Mouse (Mus musculus) stomach, postnatal 0 days (tissue): ENCODE results near the gene Fgfr1op2. TPM values are rescaled to one million over a fixed set of nuclear protein-coding genes. Genes with fewer than 3 reads are reported as not detected.
A peak's percentile ranks its signal among the peaks of the same experiment; 100 is the strongest.

ENCODE experiments used
- ATAC-seq: fragments of 200-750 bp; cut with Nextera tagmentation; 2 replicates; pipeline ENCODE4 v1.8.0; 2017; ENCODE audit not compliant: low FRiP score, low TSS enrichment
- DNase-seq: peaks from one replicate; pipeline ENCODE4 v3.0.0-alpha.2; 2016; ENCODE audit warnings: low spot score
- H3K27ac ChIP-seq: fragments of 300-500 bp; sonication (generic); replicated peaks from 2 replicates; pipeline ENCODE4 v1.5.1; 2014; ENCODE audit warnings: mild to moderate bottlenecking, control low read depth
- H3K27me3 ChIP-seq: fragments of 300-500 bp; sonication (generic); 2 replicates; pipeline ENCODE4 v1.6.1; 2014; ENCODE audit warnings: low read length; ENCODE audit not compliant: control insufficient read depth, insufficient read depth
- H3K36me3 ChIP-seq: fragments of 300-500 bp; sonication (generic); 2 replicates; pipeline ENCODE4 v1.6.1; 2014; ENCODE audit warnings: low read length, mixed read lengths; ENCODE audit not compliant: control insufficient read depth, insufficient read depth
- H3K4me1 ChIP-seq: fragments of 300-500 bp; sonication (generic); replicated peaks from 2 replicates; pipeline ENCODE4 v1.6.1; 2014; ENCODE audit warnings: antibody characterized with exemption; ENCODE audit not compliant: control insufficient read depth, insufficient read depth
- H3K4me2 ChIP-seq: fragments of 300-500 bp; sonication (generic); replicated peaks from 2 replicates; pipeline ENCODE4 v1.6.1; 2014; ENCODE audit warnings: low read depth, mild to moderate bottlenecking, control low read depth, moderate library complexity
- H3K4me3 ChIP-seq: fragments of 300-500 bp; sonication (generic); 2 replicates; pipeline ENCODE4 v1.5.1; 2014; ENCODE audit warnings: low read depth, low read length, control low read depth
- H3K9ac ChIP-seq: fragments of 300-500 bp; sonication (generic); 2 replicates; pipeline ENCODE4 v1.6.1; 2014; ENCODE audit warnings: mild to moderate bottlenecking, low read length, control low read depth, mixed read lengths
- H3K9me3 ChIP-seq: fragments of 300-500 bp; sonication (generic); 2 replicates; pipeline ENCODE4 v1.6.1; 2016; ENCODE audit warnings: low read length; ENCODE audit not compliant: control insufficient read depth
- CTCF ChIP-seq: IDR thresholded peaks from 2 replicates; pipeline ENCODE4 v1.5.1; 2016; ENCODE audit warnings: antibody characterized with exemption, low read depth, mild to moderate bottlenecking, moderate library complexity
- EP300 ChIP-seq: optimal IDR thresholded peaks from 2 replicates; pipeline ENCODE3; 2016; ENCODE audit warnings: antibody characterized with exemption
- WGBS: fragments of 180-500 bp; shearing (Covaris S2); extraction: QIAGEN DNeasy Blood & Tissue Kit; methylation state at CpG from one replicate; pipeline ENCODE4 v1.1.7; 2014; 5-methylcytosine and 5-hydroxymethylcytosine counted together
- polyA plus RNA-seq: library from polyadenylated mRNA; unstranded; fragments of >200 nt; fragmentation: Nextera tagmentation; extraction: Ambion mirVana; gene quantifications from 2 replicates; pipeline ENCODE4 v1.2.1, GENCODE M21; 2015

Gene Fgfr1op2
- polyA plus RNA-seq: 73.8 and 80.3 TPM in 2 replicates

- DNase-seq (no peak), ATAC-seq (no peak)
- WGBS: under 1% methylated on average over 13 of the region's 13 CpGs
These were observed at the start of gene Fgfr1op2 for GRCm38 (mm10) chr6:146576903-146577302. Gene Fgfr1op2 (plus strand): TSS chr6:146577203.

DNA sequence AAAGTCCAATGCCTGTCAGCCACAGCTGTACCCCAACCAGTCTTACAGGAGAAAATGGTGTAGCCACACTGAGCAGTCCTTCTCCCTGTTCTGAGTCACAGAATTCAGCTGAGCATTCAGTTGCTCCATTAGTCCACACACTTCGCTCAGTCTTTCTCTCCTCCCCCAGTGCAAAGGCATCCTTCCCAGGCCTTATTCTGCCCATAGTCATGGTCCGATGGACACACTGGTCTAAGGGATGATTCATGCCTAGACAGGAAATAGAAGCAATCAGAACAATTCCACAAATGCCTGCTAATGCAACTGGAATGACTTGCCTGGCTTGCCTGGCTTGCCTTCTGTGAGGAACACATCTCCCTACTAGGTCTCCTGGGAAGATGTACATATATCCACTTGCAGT lies 49.5 kb upstream of the Fgfr1op2 start:
- DNase-seq (no peak), ATAC-seq (no peak)
- no peak overlapping the region for H3K4me2 ChIP-seq

More at GRCm38 (mm10) chr6:146576903-146577302, at the start of gene Fgfr1op2:
- H3K27ac ChIP-seq: peak within 1 kb of the TSS; percentile 99
- peak within 1 kb of the TSS; percentile 86 for H3K4me2 ChIP-seq
- H3K4me3 ChIP-seq: peak within 1 kb of the TSS; percentile 94
- no peaks in the 10 kb centered on the region for H3K27me3 ChIP-seq
- H3K4me1 ChIP-seq: no peaks in the 10 kb centered on the region
- H3K36me3 ChIP-seq: no peaks in the 10 kb centered on the region
- H3K9ac ChIP-seq: peak within 1 kb of the TSS; percentile 97
- TF ChIP-seq EP300: no peak
- no peak for TF ChIP-seq CTCF
- H3K9me3 ChIP-seq: no peaks in the 10 kb centered on the region

DNA sequence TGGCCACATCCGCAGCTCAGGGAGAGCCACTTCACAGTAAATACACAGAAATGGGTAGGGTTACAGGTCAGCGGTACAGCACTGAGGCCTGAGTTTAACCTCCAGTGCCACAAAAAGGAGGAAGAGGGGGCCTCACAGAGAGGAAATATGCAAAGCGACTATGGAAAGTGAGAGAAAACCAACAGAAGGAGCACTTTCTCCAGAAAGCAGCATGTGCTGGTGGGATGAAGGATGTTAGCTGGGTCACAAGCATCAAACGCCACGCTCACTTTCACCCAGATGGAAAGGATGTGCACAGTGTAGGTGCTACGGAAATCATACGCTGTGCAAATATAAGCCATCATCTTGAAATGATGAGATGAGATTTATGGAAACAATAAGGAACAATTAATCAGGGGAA lies 46.6 kb upstream of the Fgfr1op2 start:
- Histone ChIP-seq H3K4me2 (no peak overlapping the region), H3K27ac (no peak overlapping the region), H3K4me3 (no peak overlapping the region), H3K9ac (no peak overlapping the region), H3K4me1 (no peaks in the 10 kb centered on the region), H3K27me3 (no peaks in the 10 kb centered on the region), H3K36me3 (no peaks in the 10 kb centered on the region), H3K9me3 (no peaks in the 10 kb centered on the region)
- DNase-seq (no peak), ATAC-seq (no peak)
- WGBS: 51% methylated on average over 7 of the region's 7 CpGs
- TF ChIP-seq EP300: no peak
- no peak for TF ChIP-seq CTCF

More for the DNA sequence above, 49.5 kb upstream of the Fgfr1op2 start:
- Histone ChIP-seq H3K36me3 (no peaks in the 10 kb centered on the region), H3K9me3 (no peaks in the 10 kb centered on the region), H3K9ac (no peak overlapping the region), H3K4me3 (no peak overlapping the region), H3K27ac (no peak overlapping the region), H3K4me1 (no peaks in the 10 kb centered on the region), H3K27me3 (no peaks in the 10 kb centered on the region)
- WGBS: 72% methylated on average over 2 of the region's 2 CpGs
- no peak for TF ChIP-seq CTCF

- Histone ChIP-seq H3K9me3 (no peaks in the 10 kb centered on the region), H3K4me1 (no peaks in the 10 kb centered on the region), H3K9ac (no peak overlapping the region), H3K4me3 (no peak overlapping the region), H3K27me3 (no peaks in the 10 kb centered on the region), H3K36me3 (no peaks in the 10 kb centered on the region), H3K4me2 (no peak overlapping the region), H3K27ac (no peak overlapping the region)
- 37% methylated on average over 5 of the region's 5 CpGs for WGBS
- TF ChIP-seq EP300 (no peak), CTCF (no peak)
- DNase-seq (no peak), ATAC-seq (peak; percentile 21; the same call in 1 of the 2 replicates)
These were observed 46.2 kb upstream of the Fgfr1op2 start for GRCm38 (mm10) chr6:146530769-146531168.

GRCm38 (mm10) chr6:146533146-146533545 lies 43.9 kb upstream of the Fgfr1op2 start:
- no peak for ATAC-seq
- TF ChIP-seq EP300: no peak
- no peak for TF ChIP-seq CTCF
- Histone ChIP-seq H3K27me3 (no peaks in the 10 kb centered on the region), H3K4me3 (no peak overlapping the region), H3K4me1 (no peaks in the 10 kb centered on the region), H3K36me3 (no peaks in the 10 kb centered on the region), H3K9ac (no peak overlapping the region), H3K27ac (no peak overlapping the region), H3K4me2 (no peak overlapping the region), H3K9me3 (no peaks in the 10 kb centered on the region)
- DNase-seq: no peak
- WGBS: 94% methylated on average over 4 of the region's 4 CpGs

DNA sequence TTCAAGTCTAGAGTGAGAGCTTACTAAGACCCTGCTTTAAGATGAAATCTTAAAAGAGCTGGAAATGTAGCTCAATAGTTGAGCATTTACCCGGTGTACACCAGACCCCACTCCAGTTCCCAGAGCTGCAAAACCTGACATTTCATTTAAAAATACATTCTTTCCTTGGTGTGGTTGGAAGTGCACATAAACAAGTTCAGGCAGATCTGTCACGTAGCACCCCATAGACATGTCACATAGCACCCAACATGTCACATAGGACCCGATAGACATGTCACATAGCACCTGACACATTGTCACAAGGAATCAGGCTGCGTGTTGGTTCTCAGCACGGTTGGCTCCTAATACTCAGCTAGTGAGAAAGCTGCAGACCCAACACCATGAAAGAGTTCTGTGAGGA lies 41.5 kb upstream of the Fgfr1op2 start:
- WGBS: 84% methylated on average over 5 of the region's 5 CpGs
- Histone ChIP-seq H3K27ac (no peak overlapping the region), H3K4me1 (no peaks in the 10 kb centered on the region), H3K27me3 (no peaks in the 10 kb centered on the region), H3K36me3 (no peaks in the 10 kb centered on the region), H3K9ac (no peak overlapping the region), H3K4me2 (no peak overlapping the region), H3K9me3 (no peaks in the 10 kb centered on the region), H3K4me3 (no peak overlapping the region)
- ATAC-seq: no peak
- TF ChIP-seq EP300 (no peak), CTCF (no peak)
- no peak for DNase-seq
